Mouse (Mus musculus) adrenal gland, adult 2 months (tissue): Measurements from ENCODE around the gene N4bp2. TPM values are rescaled to one million over a fixed set of nuclear protein-coding genes. Genes with fewer than 3 reads are reported as not detected.
"Not testable (repeated sequence)": the region's sequence is repeated elsewhere in the genome, so short reads cannot be mapped to it uniquely, and the experiment has no call there.

Experiments
- DNase-seq: peaks from one replicate; pipeline ENCODE4 v3.0.0; 2021
- long read RNA-seq: library from polyadenylated mRNA; stranded (forward); transcript quantifications from one replicate; pipeline ENCODE4 v2.0.0, GENCODE M21; 2021
- polyA plus RNA-seq: library from polyadenylated mRNA; depleted of rRNA; stranded (reverse); fragments of >200 nt; gene quantifications from 2 replicates; pipeline ENCODE4 v1.2.3, GENCODE M21; 2012; rRNA removed
- total RNA-seq, 2 experiments: library from RNA; stranded (reverse); gene quantifications; 2 replicates each; pipeline ENCODE4 v1.2.3; 2021

Gene N4bp2
- total RNA-seq = 10 to 100 TPM in 1 of 2 experiments, 1 to 10 TPM in 1; 8.7 to 14.1 TPM
- 4.9 and 7.1 TPM in 2 replicates for polyA plus RNA-seq
- long read RNA-seq, partial matches to known transcripts = 0 of 1 reads
- long read RNA-seq, other reads (novel, unspliced or antisense) = 1 of 1 reads

- DNase-seq = peak; percentile 89
Measured at GRCm38 (mm10) chr5:65763088-65763915, at the start of gene N4bp2. N4bp2 (plus strand) TSS chr5:65763521.

DNA sequence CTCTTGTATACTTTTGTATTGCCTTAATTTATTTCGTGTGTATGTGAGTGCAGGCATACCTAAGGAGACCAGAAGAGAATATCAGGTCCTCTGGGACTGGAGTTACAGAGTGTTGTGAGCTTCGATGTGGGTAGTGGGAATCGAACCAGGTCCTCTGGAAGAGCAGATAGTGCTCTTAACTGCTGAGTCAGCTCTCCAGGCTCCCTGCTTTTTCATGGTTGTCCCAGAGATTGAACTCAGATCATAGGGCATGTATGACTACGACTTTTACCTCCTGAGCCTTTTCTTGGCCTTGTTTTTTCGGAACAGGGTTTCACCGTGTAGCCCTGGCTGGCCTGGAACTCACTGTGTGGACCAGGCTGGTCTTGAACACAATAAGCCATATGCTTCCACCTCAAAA lies 48.2 kb upstream of the N4bp2 start:
- DNase-seq = no peak

GRCm38 (mm10) chr5:65717063-65717902 lies 46.0 kb upstream of the N4bp2 start:
- DNase-seq = no peak

GRCm38 (mm10) chr5:65717903-65718211 lies 45.5 kb upstream of the N4bp2 start:
- not testable (repeated sequence) for DNase-seq

DNA sequence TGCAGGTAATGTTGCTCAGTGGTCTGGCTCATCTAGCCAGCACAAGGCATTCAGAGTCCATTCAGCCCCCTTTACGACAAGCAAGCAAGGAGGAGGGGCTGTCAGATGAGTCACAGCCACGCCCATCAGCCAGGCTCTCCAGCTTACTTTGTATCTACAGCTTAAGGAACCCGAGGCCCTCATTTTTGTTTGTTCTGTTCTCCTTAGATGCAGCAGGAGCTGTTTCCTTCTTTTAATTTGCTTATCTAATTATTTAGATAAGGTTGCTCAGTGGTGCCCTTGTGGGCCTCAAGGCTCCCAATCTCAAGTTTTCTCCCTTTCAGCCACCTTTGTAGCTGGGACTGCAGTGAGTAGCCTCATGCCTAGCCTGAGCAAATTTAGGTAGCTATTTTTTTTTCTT lies 45.0 kb upstream of the N4bp2 start:
- DNase-seq = no peak

DNA sequence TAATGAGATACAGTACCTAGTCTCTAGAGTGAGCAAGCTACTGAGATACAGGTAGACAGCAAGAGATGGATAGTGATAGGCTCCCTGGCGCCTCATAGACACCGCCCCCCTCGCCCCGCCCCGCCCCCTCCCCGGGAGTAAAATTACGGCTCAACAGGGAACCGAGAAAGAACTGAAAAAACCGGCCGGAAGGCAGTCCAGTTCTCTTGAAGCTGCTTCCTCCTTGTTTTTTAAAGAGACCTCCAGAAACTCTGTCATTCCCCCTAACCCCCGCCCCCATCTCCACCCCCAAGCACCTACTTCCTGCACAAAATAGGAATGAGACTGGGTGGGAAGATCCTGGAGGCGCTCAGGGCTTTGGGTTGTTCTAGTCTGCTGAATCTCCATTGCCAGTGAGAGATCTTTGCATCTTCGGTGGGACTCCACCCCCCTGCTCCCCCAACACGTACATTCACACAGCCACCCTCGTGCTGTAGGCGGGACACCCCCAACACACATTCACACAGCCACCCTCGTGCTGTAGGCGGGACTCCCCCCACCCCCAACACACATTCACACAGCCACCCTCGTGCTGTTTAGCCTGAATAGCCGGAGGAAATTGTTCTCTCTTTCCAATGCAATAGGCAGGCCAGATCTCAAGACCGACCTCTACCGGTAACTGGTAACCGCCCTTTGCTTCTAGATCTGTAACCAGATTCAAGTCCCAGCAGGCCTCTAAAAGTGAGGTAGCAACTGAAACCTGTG lies 38.8 kb upstream of the N4bp2 start:
- DNase-seq = peak; percentile 77

DNA sequence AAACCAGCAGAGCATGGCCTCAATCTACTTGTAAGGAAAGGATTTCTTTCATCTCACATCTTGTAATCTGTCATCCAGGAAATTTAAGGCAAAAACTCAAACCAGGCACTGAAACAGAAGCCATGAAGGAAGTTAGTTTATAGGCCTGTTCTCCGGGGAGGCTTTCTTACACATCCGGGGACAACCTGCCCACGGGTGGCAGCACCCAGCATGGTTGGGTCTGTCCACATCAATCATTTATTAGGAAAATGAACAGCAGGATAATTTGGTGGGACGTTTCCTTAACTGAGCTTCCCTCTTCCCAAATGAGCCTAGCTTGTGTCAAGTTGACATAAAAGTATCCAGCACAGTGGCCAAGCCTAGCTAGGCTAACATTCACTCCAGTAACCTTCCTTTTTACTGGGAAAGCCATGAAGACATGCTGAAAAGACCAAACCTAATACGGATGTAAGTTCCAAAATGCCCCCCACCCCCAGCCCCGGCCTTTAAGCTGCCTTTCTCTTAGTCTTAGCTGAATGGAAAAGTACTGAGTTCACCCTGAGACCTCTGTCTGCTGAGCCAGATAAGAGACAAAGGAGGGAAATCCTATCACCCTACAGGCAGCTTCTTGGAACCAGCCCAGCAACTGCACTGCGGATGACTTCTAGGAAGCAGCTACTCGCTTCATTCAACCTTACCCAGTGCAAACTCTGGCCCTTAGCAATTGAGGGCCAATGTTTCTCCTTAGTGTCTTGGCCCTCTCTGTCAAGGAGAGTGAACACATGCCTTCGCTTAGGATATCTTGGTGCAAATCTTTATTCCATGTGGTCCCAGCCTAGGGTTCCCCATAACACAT lies 31.9 kb upstream of the N4bp2 start:
- DNase-seq = peak; percentile 65

DNA sequence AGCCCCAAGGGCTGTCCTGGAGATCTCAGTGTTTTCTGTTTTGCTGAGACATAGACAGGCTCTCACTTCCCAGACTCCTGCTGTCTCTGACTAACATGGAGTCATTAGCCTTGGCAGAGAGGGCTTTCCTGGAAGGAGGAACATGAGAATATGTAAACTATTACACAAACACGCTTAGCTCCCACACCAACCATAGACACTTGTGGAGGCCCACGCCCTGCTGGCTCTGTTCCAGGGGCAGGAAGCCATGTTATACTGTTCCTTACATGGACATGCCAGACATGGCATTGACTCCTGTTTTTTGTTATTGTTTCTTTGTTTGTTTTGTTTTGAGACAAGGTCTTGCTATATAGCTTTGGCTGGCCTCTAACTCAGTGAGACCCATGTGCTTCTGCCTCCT lies 27.7 kb upstream of the N4bp2 start:
- DNase-seq = no peak

DNA sequence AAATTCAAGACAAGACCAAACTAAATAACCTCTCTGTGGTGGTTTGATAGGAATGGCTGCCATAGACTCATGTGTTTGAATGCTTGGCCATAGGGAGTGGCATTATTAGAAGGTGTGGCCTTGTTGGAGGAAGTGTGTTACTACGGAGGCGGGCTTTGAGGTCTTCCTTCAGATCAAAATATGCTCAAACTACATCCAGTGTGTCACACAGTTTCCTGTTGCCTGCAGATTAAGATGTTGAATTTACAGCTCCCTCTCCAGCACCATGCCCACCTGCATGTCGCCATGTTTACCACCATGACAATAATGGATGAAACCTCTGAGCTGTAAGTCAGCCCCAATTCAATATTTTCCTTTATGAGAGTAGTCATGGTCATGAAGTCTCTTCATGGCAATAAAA lies 24.0 kb upstream of the N4bp2 start:
- no peak for DNase-seq

DNA sequence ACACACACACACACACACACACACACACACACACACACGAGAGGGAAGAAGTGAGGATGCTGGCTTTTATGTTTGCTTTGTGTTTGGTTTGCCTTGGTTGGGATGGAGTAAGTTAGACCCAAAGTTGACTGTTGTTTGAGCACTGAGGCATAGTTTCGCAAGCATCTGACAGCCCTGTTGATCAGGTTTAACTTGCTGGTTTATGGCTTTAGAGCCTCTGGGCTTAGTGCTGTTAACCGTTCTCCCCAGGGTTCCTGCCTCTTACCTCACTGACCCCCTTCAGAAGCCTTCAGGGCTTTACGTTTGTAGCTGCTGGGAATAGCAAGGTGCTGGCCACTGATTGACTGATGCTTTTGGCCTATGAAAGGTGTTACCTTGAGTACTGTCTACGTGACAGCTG lies 16.4 kb upstream of the N4bp2 start:
- no peak for DNase-seq

DNA sequence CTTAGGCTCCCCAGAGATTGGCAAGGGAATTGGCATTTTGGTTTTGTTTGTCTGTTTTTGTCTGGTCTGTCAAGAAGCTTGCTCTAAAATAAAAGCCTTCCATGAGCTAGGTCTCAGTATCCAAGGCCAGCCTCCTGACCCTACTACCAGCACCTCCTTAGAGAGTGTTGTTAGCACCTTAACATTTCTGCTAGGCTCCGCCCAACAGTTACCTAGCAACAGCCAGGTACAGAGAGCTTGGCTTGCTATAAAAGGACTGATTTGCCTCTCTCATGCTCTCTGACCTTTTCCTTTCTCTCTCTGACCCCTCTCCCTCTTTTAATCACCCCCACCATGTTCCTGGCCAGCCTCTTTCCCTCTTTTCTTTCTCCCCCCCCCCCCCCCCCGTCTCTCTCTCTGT lies 14.9 kb upstream of the N4bp2 start:
- DNase-seq = no peak

DNA sequence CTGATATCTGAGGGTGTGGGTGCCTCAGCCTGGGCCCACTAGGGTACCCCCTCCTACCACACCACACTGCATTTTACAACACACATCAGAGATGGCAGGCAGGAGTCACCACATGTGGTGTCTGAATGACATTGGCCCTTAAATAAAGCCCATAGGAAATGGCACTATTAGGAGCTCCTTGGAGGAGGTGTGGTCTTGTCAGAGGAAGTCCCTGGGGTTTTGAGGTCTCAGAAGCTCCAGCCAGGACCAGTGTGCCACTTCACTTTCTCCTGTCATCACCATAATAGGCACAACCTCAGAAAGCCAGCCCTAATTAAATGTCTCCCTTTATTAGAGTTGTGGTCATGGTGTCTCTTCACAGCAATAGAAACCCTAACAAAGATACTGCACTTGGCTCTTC lies 14.4 kb upstream of the N4bp2 start:
- DNase-seq = no peak

- DNase-seq = no peak
Measured at GRCm38 (mm10) chr5:65752021-65752420, 11.3 kb upstream of the N4bp2 start.

GRCm38 (mm10) chr5:65755859-65756258 lies 7.5 kb upstream of the N4bp2 start:
- no peak for DNase-seq

DNA sequence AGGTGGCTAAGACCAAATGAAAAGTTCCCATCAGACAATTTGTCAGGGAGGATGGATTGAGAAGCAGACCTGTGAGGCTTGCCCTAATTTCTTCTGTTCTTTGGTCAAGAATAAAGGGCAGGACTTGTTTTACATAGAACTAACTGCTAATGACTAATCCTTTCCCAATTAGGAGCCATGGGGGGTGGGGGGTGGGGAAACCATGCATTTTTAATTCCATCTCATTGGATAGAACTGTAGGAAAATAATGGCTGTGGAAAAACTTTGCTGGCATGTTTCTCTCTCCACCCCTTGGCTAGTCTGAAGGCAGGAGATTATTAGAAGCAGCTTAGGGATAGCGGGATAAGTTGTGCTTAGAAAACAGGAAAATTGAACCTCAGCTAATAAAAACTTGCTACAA lies 6.2 kb upstream of the N4bp2 start:
- DNase-seq = no peak

DNA sequence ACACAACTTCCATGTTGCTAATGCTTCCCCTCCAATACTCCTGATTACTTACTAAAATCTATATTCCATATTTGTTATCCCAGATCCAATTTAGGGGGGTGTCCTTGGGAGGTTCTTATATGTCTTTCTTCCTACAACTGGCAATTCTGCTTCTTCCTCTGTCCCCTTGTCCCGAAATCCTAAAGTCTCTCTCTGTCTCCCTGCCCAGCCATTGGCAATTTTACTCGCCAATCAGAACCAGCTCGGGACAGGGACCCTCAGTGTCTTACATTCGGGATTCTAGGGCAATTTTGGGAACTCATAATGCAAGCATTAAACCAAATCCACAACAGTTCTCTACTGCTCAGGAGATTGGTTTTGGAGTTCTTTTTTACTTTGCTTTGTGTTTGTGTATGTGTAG lies 3.3 kb upstream of the N4bp2 start:
- no peak for DNase-seq

GRCm38 (mm10) chr5:65760599-65760998 lies 2.7 kb upstream of the N4bp2 start:
- DNase-seq = no peak

- no peak for DNase-seq
Measured at GRCm38 (mm10) chr5:65761020-65761419, 2.3 kb upstream of the N4bp2 start.

DNA sequence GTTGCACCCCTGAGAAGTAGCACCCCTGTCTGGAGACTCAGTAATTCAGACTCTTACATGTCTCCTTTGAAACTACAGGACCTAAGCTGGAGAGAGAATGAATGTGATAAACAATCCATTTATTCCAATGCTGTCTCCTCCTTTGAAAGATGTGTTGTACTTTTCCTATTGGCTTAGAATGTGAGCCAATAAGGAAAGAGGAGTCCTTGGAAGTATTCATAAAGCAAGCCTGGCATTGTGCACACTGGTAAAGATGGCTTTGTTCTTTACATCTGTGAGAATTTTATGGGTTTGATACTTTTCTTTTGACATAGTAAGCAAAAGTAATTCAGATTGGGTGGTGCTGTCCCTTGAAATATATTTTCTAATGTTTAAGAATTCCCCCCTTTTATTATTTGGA lies 1.4 kb upstream of the N4bp2 start:
- DNase-seq = no peak

DNA sequence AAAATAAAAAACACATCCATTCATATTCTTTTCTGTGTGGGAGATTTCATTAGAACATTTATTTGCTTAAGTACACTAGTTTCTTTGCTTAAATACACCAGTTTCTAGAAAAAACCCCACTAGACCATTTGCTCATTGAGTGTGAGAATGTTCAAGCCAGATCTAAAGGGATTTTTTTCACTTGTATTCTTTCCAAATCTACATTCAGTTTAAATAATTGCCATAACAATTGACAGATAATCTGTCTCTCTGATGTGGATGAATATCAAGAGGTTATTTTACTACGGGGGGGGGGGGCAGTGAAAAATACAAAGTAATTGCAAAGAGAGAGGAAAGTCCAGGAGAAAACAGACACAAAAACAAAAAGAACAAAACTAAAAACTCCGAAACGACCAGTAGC lies 635 bp upstream of the N4bp2 start:
- no peak for DNase-seq

- peak; percentile 94 for DNase-seq
Measured at GRCm38 (mm10) chr5:65763916-65764785, 830 bp downstream of the N4bp2 start.
